8 mouse cellular contexts compared by ENCODE assay signal in the genomic region with DNA sequence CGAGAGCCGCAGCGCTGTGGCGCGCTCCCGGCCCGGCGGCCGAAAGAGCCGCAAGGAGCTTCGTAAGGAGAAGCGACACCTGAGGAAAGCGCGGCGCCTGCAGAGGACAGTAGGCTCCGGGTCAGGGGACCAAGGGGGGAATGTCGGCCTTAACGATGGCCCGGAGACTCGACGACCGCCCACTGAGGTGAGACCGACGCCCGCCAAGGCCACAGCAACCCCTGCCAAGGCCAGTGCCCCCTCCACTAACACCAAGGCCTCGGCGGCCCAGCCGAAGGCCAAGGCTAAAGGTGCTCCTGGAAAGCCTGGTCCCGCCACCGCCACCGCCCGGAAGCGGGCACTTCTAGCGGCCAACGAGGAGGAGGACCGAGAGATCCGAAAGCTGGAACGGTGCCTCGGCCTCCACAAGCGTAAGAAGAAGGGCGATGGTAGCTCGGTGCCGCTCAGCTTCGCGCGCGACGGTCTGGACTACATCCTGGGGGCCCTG. TPM values are rescaled to one million over a fixed set of nuclear protein-coding genes. Genes with fewer than 3 reads are reported as not detected.
DNase-seq lines count a peak whose midpoint lies in the region; ATAC-seq and TF ChIP-seq lines count a peak whose summit lies in the region.
"Had no signal": no experiment of that assay in that cellular context is flagged by ENCODE, and none has a peak within 500 bp of the region (broad histone marks: within the 10 kb centered on the region; RNA-seq: fewer than 3 reads in every experiment).

No protein-coding gene starts in this region.

- peaks cover 42% of the 10 kb centered on the region for H3K36me3 ChIP-seq in C2C12 (ENCODE audit: control insufficient read depth, insufficient read depth)
- peaks cover 31% of the 10 kb centered on the region for H3K36me3 ChIP-seq in liver, embryonic 16.5 days (ENCODE audit: control insufficient read depth, insufficient read depth)
- peaks cover 36% of the 10 kb centered on the region for H3K36me3 ChIP-seq in neural tube, embryonic 12.5 days

- H3K4me3 ChIP-seq in C2C12 (ENCODE audit: insufficient read depth, poor library complexity, severe bottlenecking), result peak overlapping the region; percentile 68
- H3K4me3 ChIP-seq in liver, embryonic 16.5 days (ENCODE audit: low read depth, low read length), result peak overlapping the region; percentile 96
- H3K4me3 ChIP-seq in neural tube, embryonic 12.5 days, result peak overlapping the region; percentile 78

- H3K9me3 ChIP-seq in liver, embryonic 16.5 days (replicated peaks; ENCODE audit: control insufficient read depth, low read length), result no peaks in the 10 kb centered on the region
- no peaks in the 10 kb centered on the region for H3K9me3 ChIP-seq in neural tube, embryonic 12.5 days

- peak overlapping the region; percentile 91 for H3ac ChIP-seq in C2C12 (ENCODE audit: control insufficient read depth, insufficient read length, low read depth)

- peak overlapping the region; percentile 76 for H3K27ac ChIP-seq in liver, embryonic 16.5 days (ENCODE audit: low read length)
- H3K27ac ChIP-seq in neural tube, embryonic 12.5 days, result no peak overlapping the region

- H3K79me2 ChIP-seq in C2C12 (ENCODE audit: control insufficient read depth, insufficient read depth), result peaks cover 44% of the 10 kb centered on the region

- H3K9ac ChIP-seq in liver, embryonic 16.5 days (ENCODE audit: low read depth, low read length), result peak overlapping the region; percentile 88
- peak overlapping the region; percentile 81 for H3K9ac ChIP-seq in neural tube, embryonic 12.5 days

- WGBS in liver, embryonic 16.5 days (ENCODE audit: insufficient replicate concordance), result under 1% methylated on average over 48 of the region's 48 CpGs
- 0% methylated on average over 48 of the region's 48 CpGs for WGBS in neural tube, embryonic 12.5 days

- H3K27me3 ChIP-seq in C2C12 (ENCODE audit: control insufficient read depth, insufficient read depth, insufficient read length), result no peaks in the 10 kb centered on the region
- peaks cover 4% of the 10 kb centered on the region; the same call in 1 of the 2 replicates for H3K27me3 ChIP-seq in liver, embryonic 16.5 days (ENCODE audit: control insufficient read depth, insufficient read depth, low read depth, low read length)
- H3K27me3 ChIP-seq in neural tube, embryonic 12.5 days (replicated peaks), result no peaks in the 10 kb centered on the region

- TF ChIP-seq CTCF in C2C12 (IDR thresholded peaks at IDR 0.05; ENCODE audit: control insufficient read depth, insufficient read depth, insufficient read length), result no peak

- H3K4me2 ChIP-seq in liver, embryonic 16.5 days (ENCODE audit: low read depth, low read length), result peak overlapping the region; percentile 76
- H3K4me2 ChIP-seq in neural tube, embryonic 12.5 days (replicated peaks), result peak overlapping the region; percentile 98

- peak; percentile 65 for DNase-seq in 3T3-L1 (ENCODE audit: low read depth, low spot score)
- peak; percentile 30 for DNase-seq in brain, adult 2 months (ENCODE audit: low read depth, low spot score)
- DNase-seq in gastrocnemius, postnatal 10 days, result peak; percentile 54

- peaks cover 17% of the 10 kb centered on the region for H3K4me1 ChIP-seq in liver, embryonic 16.5 days (ENCODE audit: control insufficient read depth, low read depth, low read length)
- peaks cover 18% of the 10 kb centered on the region for H3K4me1 ChIP-seq in neural tube, embryonic 12.5 days

- peak; percentile 40 for ATAC-seq in inflammation-experienced regulatory T-cells, adult 6 months
- peak; percentile 58 for ATAC-seq in liver, embryonic 16.5 days (ENCODE audit: low read depth)
- ATAC-seq in neural tube, embryonic 12.5 days (ENCODE audit: low FRiP score, low read depth), result peak; percentile 73

- H3K79me3 ChIP-seq in C2C12 (ENCODE audit: low read depth), result peaks cover 31% of the 10 kb centered on the region

TF ChIP-seq in C2C12, 6 proteins besides CTCF, POLR2A, EP300 and RAD21:
- TF ChIP-seq MYOD1 (IDR thresholded peaks at IDR 0.05; ENCODE audit: control insufficient read depth, insufficient read length, low read depth) (no peak), MYOG (IDR thresholded peaks at IDR 0.05; ENCODE audit: control insufficient read depth, extremely low read depth, insufficient read length) (no peak), MAX (IDR thresholded peaks at IDR 0.05) (no peak), FOSL1 (IDR thresholded peaks at IDR 0.05; ENCODE audit: insufficient read depth, low read length, poor library complexity, severe bottlenecking) (no peak), CEBPB (IDR thresholded peaks at IDR 0.05; ENCODE audit: low read depth) (no peak), USF1 (IDR thresholded peaks at IDR 0.05; ENCODE audit: low read depth) (no peak)

RNA-seq across cellular contexts. Expression of gene Nom1, which starts 0.5 kb away (rescaled TPM):
- polyA plus RNA-seq in C2C12 (2012; fragmentation: generic; extraction: Trizol), result 13.5 TPM
- 10 to 100 TPM; 11.8 to 13.6 TPM for total RNA-seq in gastrocnemius, postnatal 10 days (2021)
- polyA plus RNA-seq in inflammation-experienced regulatory T-cells, adult 6 months (2017; shearing (Covaris generic)), result 10 to 100 TPM in 2 of 3 experiments, 1 to 10 TPM in 1; 7.8 to 14.4 (median 11.4) TPM
- polyA plus RNA-seq in liver, embryonic 16.5 days (2015; fragmentation: Nextera tagmentation; extraction: Ambion mirVana), result 12.6 and 14.2 TPM in 2 replicates
- polyA plus RNA-seq in neural tube, embryonic 12.5 days (2016; fragmentation: Nextera tagmentation; extraction: Ambion mirVana), result 23.5 and 25.0 TPM in 2 replicates

RNA-seq across cellular contexts. Expression of gene Mnx1, which starts 43.4 kb away (rescaled TPM):
- polyA plus RNA-seq in C2C12 (2012; fragmentation: generic; extraction: Trizol), result not detected
- total RNA-seq in gastrocnemius, postnatal 10 days (2021), result not detected
- not detected for polyA plus RNA-seq in inflammation-experienced regulatory T-cells, adult 6 months (2017; shearing (Covaris generic))
- not detected in 2 replicates for polyA plus RNA-seq in liver, embryonic 16.5 days (2015; fragmentation: Nextera tagmentation; extraction: Ambion mirVana)
- 6.9 and 10.3 TPM in 2 replicates for polyA plus RNA-seq in neural tube, embryonic 12.5 days (2016; fragmentation: Nextera tagmentation; extraction: Ambion mirVana)
- total RNA-seq: gastrocnemius, adult 8-10 months had no signal

RNA-seq across cellular contexts. Expression of gene Lmbr1, which starts 56.7 kb away (rescaled TPM):
- polyA plus RNA-seq in C2C12 (2012; fragmentation: generic; extraction: Trizol), result 1.8 TPM
- total RNA-seq in gastrocnemius, postnatal 10 days (2021), result 10 to 100 TPM in 1 of 2 experiments, 1 to 10 TPM in 1; 9.5 to 11.4 TPM
- polyA plus RNA-seq in inflammation-experienced regulatory T-cells, adult 6 months (2017; shearing (Covaris generic)), result 1 to 10 TPM in 1 of 3 experiments, under 1 TPM in 2; 0.50 to 1.5 (median 0.85) TPM
- 1.7 and 2.4 TPM in 2 replicates for polyA plus RNA-seq in liver, embryonic 16.5 days (2015; fragmentation: Nextera tagmentation; extraction: Ambion mirVana)
- polyA plus RNA-seq in neural tube, embryonic 12.5 days (2016; fragmentation: Nextera tagmentation; extraction: Ambion mirVana), result 17.6 and 19.6 TPM in 2 replicates
